ENCODE assay signal across 18 mouse cellular contexts in genomic region chr8:47005676-47006075, GRCm38 (mm10). TPM values are rescaled to one million over a fixed set of nuclear protein-coding genes. Genes with fewer than 3 reads are reported as not detected.
DNase-seq lines count a peak whose midpoint lies in the region; TF ChIP-seq lines count a peak whose summit lies in the region.
"Had no signal": no experiment of that assay in that cellular context is flagged by ENCODE, and none has a peak within 500 bp of the region (broad histone marks: within the 10 kb centered on the region; RNA-seq: fewer than 3 reads in every experiment).

No protein-coding gene starts in this region.

- no peaks in the 10 kb centered on the region for H3K9me3 ChIP-seq in heart, embryonic 10.5 days
- H3K9me3 ChIP-seq: embryonic facial prominence, embryonic 12.5 days; forebrain, embryonic 15.5 days; heart, embryonic 15.5 days; hindbrain, embryonic 10.5 days had no signal

- H3K4me1 ChIP-seq in heart, embryonic 10.5 days, result no peaks in the 10 kb centered on the region
- H3K4me1 ChIP-seq in testis, adult 2 months (ENCODE audit: control insufficient read depth, insufficient read depth, low read length), result no peaks in the 10 kb centered on the region
- H3K4me1 ChIP-seq: forebrain, embryonic 15.5 days; heart, embryonic 15.5 days had no signal

- H3K4me3 ChIP-seq in heart, embryonic 10.5 days, result no peak overlapping the region
- H3K4me3 ChIP-seq in testis, adult 2 months (ENCODE audit: control insufficient read depth, low read depth, low read length), result peak overlapping the region; percentile 5
- H3K4me3 ChIP-seq: embryonic facial prominence, embryonic 12.5 days; forebrain, embryonic 15.5 days; gastrocnemius, adult 2 months; heart, embryonic 15.5 days; hindbrain, embryonic 10.5 days had no signal

- no peaks in the 10 kb centered on the region for H3K36me3 ChIP-seq in heart, embryonic 10.5 days
- no peaks in the 10 kb centered on the region for H3K36me3 ChIP-seq in testis, adult 2 months (ENCODE audit: control insufficient read depth, insufficient read depth, low read length)
- H3K36me3 ChIP-seq: embryonic facial prominence, embryonic 12.5 days; forebrain, embryonic 15.5 days; heart, embryonic 15.5 days; hindbrain, embryonic 10.5 days had no signal

- 72% methylated on average over 5 of the region's 5 CpGs for whole genome bisulfite sequencing in heart, embryonic 10.5 days

- DNase-seq in heart, embryonic 10.5 days (ENCODE audit: low spot score), result peak; percentile 19
- DNase-seq in heart, adult 9 months (ENCODE audit: low spot score in 2 of 2), result no peak
- peak; percentile 71 for DNase-seq in layer of hippocampus, adult 9-11 months
- no peak for DNase-seq in layer of hippocampus, postnatal 10 days (ENCODE audit: low spot score in 2 of 2)
- no peak for DNase-seq in testis, postnatal 14 days (ENCODE audit: low spot score)
- no peak for DNase-seq in kidney, postnatal 14 days
- DNase-seq: adrenal gland, adult 2 months; adrenal gland, postnatal 25 days; cerebellum, postnatal 14 days; gastrocnemius, adult 2 months; gastrocnemius, postnatal 25 days had no signal

- TF ChIP-seq CTCF in testis, adult 2 months (IDR thresholded peaks at IDR 0.05; ENCODE audit: control insufficient read depth, insufficient read depth, insufficient replicate concordance, low read depth, low read length), result no peak

- H3K27ac ChIP-seq in heart, embryonic 10.5 days, result no peak overlapping the region
- no peak overlapping the region for H3K27ac ChIP-seq in testis, adult 2 months (ENCODE audit: control insufficient read depth, insufficient read depth, low read depth, low read length)
- H3K27ac ChIP-seq: embryonic facial prominence, embryonic 12.5 days; forebrain, embryonic 15.5 days; gastrocnemius, adult 2 months; heart, embryonic 15.5 days; hindbrain, embryonic 10.5 days; hindbrain, embryonic 14.5 days had no signal

- H3K27me3 ChIP-seq in heart, embryonic 10.5 days (ENCODE audit: insufficient read depth, poor library complexity, severe bottlenecking), result 0 out of 2 replicates have a peak, but pooled peaks cover 2% of the 10 kb centered on the region
- H3K27me3 ChIP-seq in testis, adult 2 months (ENCODE audit: control insufficient read depth, insufficient read depth, low read length), result no peaks in the 10 kb centered on the region
- H3K27me3 ChIP-seq: embryonic facial prominence, embryonic 12.5 days; forebrain, embryonic 15.5 days; heart, embryonic 15.5 days had no signal

- no peak for TF ChIP-seq POLR2A in testis, adult 2 months (IDR thresholded peaks at IDR 0.05; ENCODE audit: control insufficient read depth, low read depth, low read length)

RNA-seq across cellular contexts. Expression of gene Enpp6, which starts 19.0 kb away (rescaled TPM):
- 1.3 TPM in 2 replicates for polyA plus RNA-seq in heart, embryonic 10.5 days (2016; fragmentation: Nextera tagmentation; extraction: Ambion mirVana)
- 10 to 100 TPM; 14.1 to 14.5 TPM for total RNA-seq in layer of hippocampus, postnatal 10 days (2021)
- polyA plus RNA-seq in testis, adult 2 months (2012; rRNA removed), result 29.0 and 31.1 TPM in 2 replicates
- total RNA-seq: granulocyte monocyte progenitor cell, adult 5-6 weeks had no signal

Comparison
In these comparisons a context has a peak if more than half of its experiments do, and no peak if none do; other contexts are left out.
1. DNase-seq: peak in heart, embryonic 10.5 days (single experiment) and layer of hippocampus, adult 9-11 months (single experiment); none in heart, adult 9 months (0 of 2), layer of hippocampus, postnatal 10 days (0 of 2), testis, postnatal 14 days (single experiment) and kidney, postnatal 14 days (single experiment).
2. RNA of gene Enpp6, which starts 19.0 kb away (polyA plus RNA-seq): 29.0 to 31.1 TPM in testis, adult 2 months; 1.3 TPM in heart, embryonic 10.5 days; every median in the first group is over 10 times any median in the second.